Mouse (Mus musculus) frontal cortex, postnatal 36 days (tissue): ENCODE results near the gene Syngr2.

Experiments
- DNase-seq, 2 experiments: peaks; one replicate each; pipeline ENCODE4 v3.0.0; 2022; ENCODE audit warnings: low spot score in 2 of 2

Syngr2 gene

DNA sequence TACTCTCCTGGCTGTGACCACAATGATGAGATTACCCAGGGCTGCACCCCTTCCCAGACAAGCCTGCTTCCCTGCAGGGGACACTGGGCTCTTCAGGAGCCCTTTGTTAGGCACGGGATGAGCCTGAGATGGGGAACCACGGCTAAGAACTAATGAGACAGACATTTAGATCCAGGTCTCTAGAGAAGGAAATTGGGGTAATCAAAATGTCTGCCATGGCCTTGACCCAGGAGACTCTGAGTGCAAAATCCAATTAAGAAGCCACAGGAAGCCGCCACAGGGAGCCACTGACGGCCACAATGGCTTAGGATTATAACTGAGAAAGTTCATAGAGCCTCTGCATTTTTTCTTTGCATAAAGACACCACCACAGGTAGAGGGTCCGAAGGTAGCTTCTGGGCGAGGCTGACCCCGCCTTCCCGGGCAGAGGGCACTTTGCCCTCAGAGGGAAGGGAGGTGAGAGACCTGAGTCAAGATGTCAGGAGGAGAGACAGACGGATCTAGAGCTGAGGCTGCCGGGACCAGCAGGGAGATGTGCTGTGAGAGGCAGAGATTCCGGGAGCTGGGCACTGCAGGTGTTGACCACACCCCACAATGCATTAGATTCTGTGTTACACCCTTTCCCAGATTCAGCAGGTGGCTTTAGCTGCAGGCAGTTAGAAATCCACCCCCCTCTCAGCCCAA lies 53.8 kb downstream of the Syngr2 start:
- no peak for DNase-seq
